Mouse (Mus musculus) stomach, postnatal 0 days (tissue): ENCODE results near the gene Sh3glb1. TPM values are rescaled to one million over a fixed set of nuclear protein-coding genes. Genes with fewer than 3 reads are reported as not detected.
"Not testable (repeated sequence)": the region's sequence is repeated elsewhere in the genome, so short reads cannot be mapped to it uniquely, and the experiment has no call there.

Source experiments
- ATAC-seq: fragments of 200-750 bp; cut with Nextera tagmentation; 2 replicates; pipeline ENCODE4 v1.8.0; 2017; ENCODE audit not compliant: low FRiP score, low TSS enrichment
- DNase-seq: peaks from one replicate; pipeline ENCODE4 v3.0.0-alpha.2; 2016; ENCODE audit warnings: low spot score
- H3K27ac ChIP-seq: fragments of 300-500 bp; sonication (generic); replicated peaks from 2 replicates; pipeline ENCODE4 v1.5.1; 2014; ENCODE audit warnings: mild to moderate bottlenecking, control low read depth
- H3K27me3 ChIP-seq: fragments of 300-500 bp; sonication (generic); 2 replicates; pipeline ENCODE4 v1.6.1; 2014; ENCODE audit warnings: low read length; ENCODE audit not compliant: control insufficient read depth, insufficient read depth
- H3K36me3 ChIP-seq: fragments of 300-500 bp; sonication (generic); 2 replicates; pipeline ENCODE4 v1.6.1; 2014; ENCODE audit warnings: low read length, mixed read lengths; ENCODE audit not compliant: control insufficient read depth, insufficient read depth
- H3K4me1 ChIP-seq: fragments of 300-500 bp; sonication (generic); replicated peaks from 2 replicates; pipeline ENCODE4 v1.6.1; 2014; ENCODE audit warnings: antibody characterized with exemption; ENCODE audit not compliant: control insufficient read depth, insufficient read depth
- H3K4me2 ChIP-seq: fragments of 300-500 bp; sonication (generic); replicated peaks from 2 replicates; pipeline ENCODE4 v1.6.1; 2014; ENCODE audit warnings: low read depth, mild to moderate bottlenecking, control low read depth, moderate library complexity
- H3K4me3 ChIP-seq: fragments of 300-500 bp; sonication (generic); 2 replicates; pipeline ENCODE4 v1.5.1; 2014; ENCODE audit warnings: low read depth, low read length, control low read depth
- H3K9ac ChIP-seq: fragments of 300-500 bp; sonication (generic); 2 replicates; pipeline ENCODE4 v1.6.1; 2014; ENCODE audit warnings: mild to moderate bottlenecking, low read length, control low read depth, mixed read lengths
- H3K9me3 ChIP-seq: fragments of 300-500 bp; sonication (generic); 2 replicates; pipeline ENCODE4 v1.6.1; 2016; ENCODE audit warnings: low read length; ENCODE audit not compliant: control insufficient read depth
- CTCF ChIP-seq: IDR thresholded peaks from 2 replicates; pipeline ENCODE4 v1.5.1; 2016; ENCODE audit warnings: antibody characterized with exemption, low read depth, mild to moderate bottlenecking, moderate library complexity
- EP300 ChIP-seq: optimal IDR thresholded peaks from 2 replicates; pipeline ENCODE3; 2016; ENCODE audit warnings: antibody characterized with exemption
- WGBS: fragments of 180-500 bp; shearing (Covaris S2); extraction: QIAGEN DNeasy Blood & Tissue Kit; methylation state at CpG from one replicate; pipeline ENCODE4 v1.1.7; 2014; 5-methylcytosine and 5-hydroxymethylcytosine counted together
- polyA plus RNA-seq: library from polyadenylated mRNA; unstranded; fragments of >200 nt; fragmentation: Nextera tagmentation; extraction: Ambion mirVana; gene quantifications from 2 replicates; pipeline ENCODE4 v1.2.1, GENCODE M21; 2015

The Sh3glb1 gene
- 125 and 130 TPM in 2 replicates for polyA plus RNA-seq

DNA sequence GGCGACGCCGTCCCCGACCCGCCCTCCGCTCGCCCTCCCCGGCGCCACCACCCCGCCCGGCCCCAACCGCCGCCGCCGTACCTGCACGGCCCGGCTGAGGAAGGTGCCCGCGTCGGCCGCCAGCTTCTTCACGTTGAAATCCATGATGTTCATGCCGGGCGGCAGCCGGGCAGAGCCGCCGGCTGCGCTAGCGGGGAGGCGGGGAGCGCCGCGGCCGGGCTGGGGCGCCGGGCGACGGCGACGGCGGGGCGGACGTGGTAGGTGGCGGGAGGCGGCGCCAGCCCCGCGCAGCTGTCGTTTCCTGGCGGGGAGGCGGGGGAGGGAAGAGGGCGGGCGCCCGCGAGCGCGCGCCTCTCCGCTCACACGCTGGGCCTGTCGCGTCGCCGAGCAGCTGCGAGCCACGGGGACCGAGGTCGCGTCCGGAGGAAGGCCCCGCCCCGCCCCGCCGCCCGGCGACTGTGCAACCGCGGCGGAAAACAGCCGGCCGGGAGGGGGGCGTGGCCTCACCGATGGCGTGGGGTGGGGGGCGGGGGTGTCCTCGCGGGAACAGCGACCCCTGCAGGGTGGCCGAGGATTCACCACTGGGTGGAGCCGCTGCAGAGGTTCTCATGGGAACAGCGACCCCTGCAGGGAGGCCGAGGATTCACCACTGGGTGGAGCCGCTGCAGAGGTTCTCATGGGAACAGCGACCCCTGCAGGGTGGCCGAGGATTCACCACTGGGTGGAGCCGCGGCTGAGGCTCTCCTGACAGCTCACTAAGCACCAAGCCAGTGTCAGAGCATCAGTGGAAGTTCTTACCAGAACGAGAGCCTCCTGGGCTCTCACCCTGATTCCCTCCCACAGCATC, at the start of gene Sh3glb1:
TSS of gene Sh3glb1 (minus strand) at position 435 of the 847 bp plus-strand sequence.
- peak; percentile 99 for TF ChIP-seq CTCF
- no peak for TF ChIP-seq EP300
- peak; percentile 94 for ATAC-seq
- peak within 1 kb of the TSS; percentile 93 for H3K4me3 ChIP-seq
- peak within 1 kb of the TSS; percentile 91 for H3K9ac ChIP-seq
- no peaks in the 10 kb centered on the region for H3K36me3 ChIP-seq
- peak; percentile 96 for DNase-seq
- H3K4me2 ChIP-seq = peak within 1 kb of the TSS; percentile 58
- under 1% methylated on average over 38 of the region's 98 CpGs for WGBS
- peaks cover 4% of the 10 kb centered on the region; the same call in 1 of the 2 replicates for H3K4me1 ChIP-seq
- H3K9me3 ChIP-seq = no peaks in the 10 kb centered on the region
- H3K27me3 ChIP-seq = no peaks in the 10 kb centered on the region
- H3K27ac ChIP-seq = peak within 1 kb of the TSS; percentile 100

DNA sequence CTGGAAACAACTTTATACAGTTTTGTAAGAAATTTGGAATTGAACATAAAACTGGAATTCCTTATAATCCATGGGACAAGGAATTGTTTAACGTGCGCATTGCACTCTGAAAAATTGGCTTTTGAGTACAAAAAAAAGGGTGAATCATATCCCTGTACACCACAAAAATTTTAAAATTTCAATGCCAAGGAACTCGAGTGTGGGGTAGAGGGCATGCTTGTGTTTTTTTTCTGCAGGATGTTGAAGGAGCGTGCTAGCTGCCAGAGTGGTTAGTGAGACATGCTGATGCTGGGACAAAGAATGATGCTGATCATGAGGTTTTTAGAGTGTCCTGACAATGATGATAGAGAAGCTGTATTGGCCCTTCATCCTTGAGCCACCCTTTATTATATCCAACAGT, 45.0 kb upstream of the Sh3glb1 start:
- ATAC-seq = no peak
- Histone ChIP-seq H3K4me2 (no peak overlapping the region), H3K9ac (no peak overlapping the region), H3K36me3 (no peaks in the 10 kb centered on the region), H3K9me3 (no peaks in the 10 kb centered on the region), H3K4me3 (no peak overlapping the region), H3K4me1 (0 out of 2 replicates have a peak, but pooled peaks cover 3% of the 10 kb centered on the region), H3K27ac (no peak overlapping the region), H3K27me3 (no peaks in the 10 kb centered on the region)
- TF ChIP-seq CTCF (no peak), EP300 (no peak)
- DNase-seq = no peak
- WGBS = 72% methylated on average over 4 of the region's 4 CpGs

DNA sequence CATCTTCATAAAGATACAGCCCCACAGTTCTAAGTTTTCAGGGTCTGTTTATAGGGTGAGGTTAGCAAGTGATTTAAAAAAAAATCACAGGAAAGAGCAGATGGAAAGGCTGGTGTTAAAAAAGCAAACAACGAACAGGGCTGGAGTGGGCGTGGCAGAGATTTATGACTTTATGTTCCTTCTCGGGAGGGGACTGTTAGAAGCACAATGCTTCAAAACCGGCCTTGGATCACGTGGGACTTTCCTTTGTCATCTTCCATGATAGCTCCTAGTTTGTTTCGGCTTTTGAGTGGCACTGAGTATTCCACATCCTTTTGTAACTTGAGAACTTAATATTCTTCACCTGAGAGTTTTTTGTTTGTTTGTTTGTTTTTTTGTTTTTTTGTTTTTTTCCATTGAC, 41.3 kb upstream of the Sh3glb1 start:
- WGBS = 18% methylated on average over 6 of the region's 6 CpGs

DNA sequence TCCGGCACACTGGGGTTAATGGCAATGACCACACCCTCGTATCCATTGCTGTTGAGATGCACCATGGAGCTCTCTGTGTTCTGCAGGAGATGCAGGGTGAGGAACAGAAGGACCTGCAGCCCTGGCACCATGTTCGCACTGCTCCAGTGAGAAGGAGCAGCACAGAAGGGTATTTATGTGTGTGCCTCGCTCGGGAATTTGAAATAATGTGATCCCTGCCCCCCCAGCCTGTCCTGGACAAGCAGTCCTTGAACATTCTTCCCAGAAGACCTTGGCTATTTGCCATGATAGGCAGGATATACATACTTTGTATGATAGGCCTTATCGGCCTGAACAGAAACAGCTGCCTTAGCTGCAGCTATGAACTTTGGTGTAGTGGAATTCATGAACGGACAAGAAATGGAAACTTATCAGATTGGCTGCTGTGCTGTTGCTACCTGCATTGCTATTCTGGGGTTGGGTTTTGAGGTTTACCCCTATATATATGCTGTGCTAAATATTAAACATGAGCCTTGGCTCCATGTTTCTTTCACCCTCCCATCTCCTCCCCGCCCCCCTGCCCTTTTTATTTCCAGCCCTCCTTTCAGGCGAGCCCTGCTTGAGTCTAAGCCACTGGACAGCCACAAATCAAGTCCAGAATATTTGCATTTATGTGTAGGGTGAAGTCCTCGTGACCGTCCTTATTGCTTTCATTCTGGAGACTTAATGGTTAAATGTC, 40.6 kb upstream of the Sh3glb1 start, which contains the start of gene Clca3a1:
TSS of gene Clca3a1 (minus strand) at position 386 of the 718 bp plus-strand sequence.
- H3K9me3 ChIP-seq = no peaks in the 10 kb centered on the region
- H3K4me3 ChIP-seq = no peak within 1 kb of the TSS
- ATAC-seq (peak; percentile 73), DNase-seq (peak; percentile 18)
- no peaks in the 10 kb centered on the region for H3K36me3 ChIP-seq
- no peak within 1 kb of the TSS; the same call in 1 of the 2 replicates for H3K4me2 ChIP-seq
- no peak within 1 kb of the TSS for H3K9ac ChIP-seq
- no peaks in the 10 kb centered on the region for H3K27me3 ChIP-seq
- H3K27ac ChIP-seq = no peak within 1 kb of the TSS
- no peak for TF ChIP-seq CTCF
- TF ChIP-seq EP300 = no peak
- WGBS = 32% methylated on average over 9 of the region's 11 CpGs
- H3K4me1 ChIP-seq = 0 out of 2 replicates have a peak, but pooled peaks cover 3% of the 10 kb centered on the region

More for the DNA sequence above, 41.3 kb upstream of the Sh3glb1 start:
- Histone ChIP-seq H3K9ac (no peak overlapping the region), H3K4me2 (no peak overlapping the region), H3K4me3 (no peak overlapping the region), H3K27ac (no peak overlapping the region), H3K27me3 (no peaks in the 10 kb centered on the region), H3K9me3 (no peaks in the 10 kb centered on the region), H3K36me3 (no peaks in the 10 kb centered on the region), H3K4me1 (0 out of 2 replicates have a peak, but pooled peaks cover 3% of the 10 kb centered on the region)
- TF ChIP-seq EP300 (no peak), CTCF (no peak)
- no peak for ATAC-seq
- peak; percentile 18 for DNase-seq

DNA sequence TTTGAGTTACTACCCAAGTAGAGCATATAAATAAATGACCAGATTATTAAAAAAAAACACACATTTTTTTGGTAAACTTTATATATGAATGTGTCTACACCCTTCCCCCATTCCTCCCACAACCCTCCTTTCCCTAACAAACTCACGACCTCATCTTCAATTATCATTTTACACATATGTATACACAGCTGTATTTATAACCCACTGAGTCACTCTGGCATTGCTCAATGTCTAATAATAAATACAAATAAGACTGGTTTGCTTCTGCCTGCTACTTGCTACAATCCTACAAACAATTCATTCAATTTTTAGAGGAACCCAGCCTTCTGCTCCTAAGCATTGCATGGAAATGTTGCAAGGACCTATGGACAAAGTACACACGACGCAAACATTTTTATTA, 39.6 kb upstream of the Sh3glb1 start:
- Histone ChIP-seq H3K27me3 (no peaks in the 10 kb centered on the region), H3K4me1 (0 out of 2 replicates have a peak, but pooled peaks cover 3% of the 10 kb centered on the region), H3K36me3 (no peaks in the 10 kb centered on the region), H3K4me3 (no peak overlapping the region), H3K9me3 (no peaks in the 10 kb centered on the region), H3K27ac (no peak overlapping the region), H3K9ac (no peak overlapping the region), H3K4me2 (no peak overlapping the region)
- 65% methylated on average over 3 of the region's 3 CpGs for WGBS
- no peak for ATAC-seq
- TF ChIP-seq CTCF (no peak), EP300 (no peak)
- DNase-seq = no peak

DNA sequence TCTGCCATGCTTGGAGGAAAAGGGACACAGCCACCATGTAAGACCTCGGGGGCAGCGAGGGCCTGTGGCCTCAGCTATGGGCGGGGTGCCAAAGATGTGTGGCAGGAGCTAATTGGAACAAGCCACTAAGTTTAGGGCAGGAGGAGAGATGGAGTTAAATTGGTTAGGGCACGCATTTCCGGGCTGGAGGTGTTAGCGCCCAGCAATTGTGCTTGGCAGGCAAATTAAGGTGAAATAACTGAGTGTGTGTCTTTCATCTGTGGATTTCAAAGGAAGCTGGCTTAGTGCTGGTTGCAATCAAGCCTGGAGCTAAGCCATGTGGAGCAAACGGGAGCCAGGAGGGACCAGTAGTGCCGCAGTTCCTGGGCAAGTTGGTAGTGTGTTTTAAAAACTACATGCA, 36.0 kb upstream of the Sh3glb1 start:
- not testable (repeated sequence) for H3K4me1 ChIP-seq, DNase-seq, H3K4me2 ChIP-seq, H3K9ac ChIP-seq, H3K36me3 ChIP-seq, H3K4me3 ChIP-seq, H3K9me3 ChIP-seq, H3K27me3 ChIP-seq, H3K27ac ChIP-seq, ATAC-seq
- WGBS = 83% methylated on average over 8 of the region's 8 CpGs
